Mouse (Mus musculus): ENCODE measurements around the gene Usp28. TPM values are rescaled to one million over a fixed set of nuclear protein-coding genes. Genes with fewer than 3 reads are reported as not detected.
"Not testable (repeated sequence)": the region's sequence is repeated elsewhere in the genome, so short reads cannot be mapped to it uniquely, and the experiment has no call there.

The Usp28 gene
- polyA plus RNA-seq, 1 experiment, result 7.7 TPM

DNA sequence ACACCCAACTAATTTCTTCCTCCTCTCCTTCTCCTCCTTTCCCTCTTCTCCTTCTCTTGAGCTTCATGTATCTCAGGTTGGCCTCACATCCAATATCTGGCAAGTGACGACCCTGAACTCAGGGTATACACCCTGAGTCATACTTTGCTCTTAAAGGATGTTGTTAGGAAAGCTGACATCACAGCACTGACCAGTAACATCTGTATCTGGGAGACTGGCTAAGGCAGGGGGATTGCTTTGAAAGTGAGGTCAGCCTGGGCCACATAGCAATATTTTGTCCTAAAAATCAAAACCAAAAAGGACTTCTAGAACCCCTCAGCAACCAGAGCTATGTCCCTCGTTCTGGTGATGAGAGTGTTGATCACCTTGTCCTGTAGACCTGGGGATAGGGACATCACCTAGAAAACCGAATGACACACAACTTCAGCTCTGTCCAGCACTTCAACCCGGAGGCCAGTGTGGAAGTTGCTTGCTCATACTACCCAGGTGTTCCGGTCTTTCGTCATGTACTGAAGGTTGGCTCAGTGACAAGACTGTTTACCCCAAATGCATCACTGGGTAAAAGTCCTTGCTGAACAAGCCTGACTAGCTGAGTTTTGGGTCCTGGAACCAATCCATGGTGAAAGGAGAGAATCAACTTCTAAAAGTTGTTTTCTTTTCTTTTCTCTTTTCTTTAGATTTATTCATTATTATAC is 8.4 kb upstream of the Usp28 start:
- no peak overlapping the region for H3K27ac ChIP-seq (ENCODE audit: insufficient read depth, low read depth, low read length)
- WGBS, result 69% methylated on average over 6 of the region's 6 CpGs
- peaks cover 14% of the 10 kb centered on the region; the same call in 1 of the 2 replicates for H3K4me1 ChIP-seq (ENCODE audit: control insufficient read depth, insufficient read depth, insufficient read length, low read length)
- no peaks in the 10 kb centered on the region for H3K36me3 ChIP-seq (ENCODE audit: control insufficient read depth, insufficient read depth, low read length)
- H3K27me3 ChIP-seq (ENCODE audit: control insufficient read depth, insufficient read depth, low read length), result no peaks in the 10 kb centered on the region
- no peak overlapping the region for H3K4me3 ChIP-seq (ENCODE audit: low read depth, low read length)
- no peak for TF ChIP-seq CTCF (IDR thresholded peaks at IDR 0.05; ENCODE audit: extremely low read depth, insufficient read length, insufficient replicate concordance, low read depth, low read length)
- TF ChIP-seq POLR2A (IDR thresholded peaks at IDR 0.05; ENCODE audit: low read depth, low read length), result no peak

DNA sequence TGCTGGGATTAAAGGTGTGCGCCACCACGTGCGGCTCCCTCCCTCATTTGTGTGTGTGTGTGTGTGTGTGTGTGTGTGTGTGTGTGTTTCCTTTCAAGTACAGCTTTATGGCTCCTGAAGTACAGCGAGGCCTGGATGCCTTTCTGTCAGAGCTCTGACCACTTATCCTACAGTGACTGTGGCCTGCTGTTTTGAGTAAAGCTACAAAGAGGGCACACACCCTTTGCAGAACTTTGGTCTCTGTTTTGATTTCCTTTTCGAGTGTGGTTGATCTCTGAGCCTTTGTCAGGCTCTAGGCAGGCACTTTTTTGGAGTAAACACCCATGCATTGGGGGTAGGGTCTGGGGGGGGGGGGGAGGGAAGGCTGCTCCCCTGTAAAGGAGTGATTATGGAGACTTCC is 4.8 kb upstream of the Usp28 start:
- 33% methylated on average over 5 of the region's 5 CpGs for WGBS

DNA sequence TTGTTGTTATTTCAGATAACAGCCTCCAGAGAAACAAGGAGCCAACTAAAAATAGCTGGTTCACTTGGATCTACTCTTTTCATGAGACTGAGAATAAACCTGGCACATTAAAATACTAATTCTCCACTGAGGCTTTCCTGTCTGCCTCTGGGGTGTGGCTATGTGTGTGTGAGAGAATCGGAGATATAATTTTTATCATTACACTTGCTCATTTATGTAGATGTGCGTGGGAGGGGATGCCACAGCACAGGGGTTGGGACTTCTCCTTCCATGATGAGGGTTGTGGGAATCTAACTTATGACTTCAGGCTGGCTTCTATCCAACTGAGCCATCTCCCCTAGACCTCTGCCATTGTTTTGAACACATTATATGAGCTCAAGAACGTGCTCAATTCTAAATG is 4.4 kb upstream of the Usp28 start:
- WGBS, result 62% methylated on average over 3 of the region's 3 CpGs
- Histone ChIP-seq H3K36me3 (ENCODE audit: control insufficient read depth, insufficient read depth, low read length) (no peaks in the 10 kb centered on the region), H3K4me3 (ENCODE audit: low read depth, low read length) (no peak overlapping the region), H3K27me3 (ENCODE audit: control insufficient read depth, insufficient read depth, low read length) (no peaks in the 10 kb centered on the region), H3K4me1 (ENCODE audit: control insufficient read depth, insufficient read depth, insufficient read length, low read length) (peaks cover 20% of the 10 kb centered on the region; the same call in 1 of the 2 replicates), H3K27ac (ENCODE audit: insufficient read depth, low read depth, low read length) (no peak overlapping the region)
- TF ChIP-seq CTCF (IDR thresholded peaks at IDR 0.05; ENCODE audit: extremely low read depth, insufficient read length, insufficient replicate concordance, low read depth, low read length), result no peak
- TF ChIP-seq POLR2A (IDR thresholded peaks at IDR 0.05; ENCODE audit: low read depth, low read length), result no peak

More for the DNA sequence above, 4.8 kb upstream of the Usp28 start:
- H3K27me3 ChIP-seq (ENCODE audit: control insufficient read depth, insufficient read depth, low read length), result no peaks in the 10 kb centered on the region
- no peak overlapping the region for H3K4me3 ChIP-seq (ENCODE audit: low read depth, low read length)
- peaks cover 20% of the 10 kb centered on the region; the same call in 1 of the 2 replicates for H3K4me1 ChIP-seq (ENCODE audit: control insufficient read depth, insufficient read depth, insufficient read length, low read length)
- H3K27ac ChIP-seq (ENCODE audit: insufficient read depth, low read depth, low read length), result peak overlapping the region; percentile 50; the same call in 1 of the 2 replicates
- H3K36me3 ChIP-seq (ENCODE audit: control insufficient read depth, insufficient read depth, low read length), result no peaks in the 10 kb centered on the region
- TF ChIP-seq CTCF (IDR thresholded peaks at IDR 0.05; ENCODE audit: extremely low read depth, insufficient read length, insufficient replicate concordance, low read depth, low read length), result no peak
- no peak for TF ChIP-seq POLR2A (IDR thresholded peaks at IDR 0.05; ENCODE audit: low read depth, low read length)

DNA sequence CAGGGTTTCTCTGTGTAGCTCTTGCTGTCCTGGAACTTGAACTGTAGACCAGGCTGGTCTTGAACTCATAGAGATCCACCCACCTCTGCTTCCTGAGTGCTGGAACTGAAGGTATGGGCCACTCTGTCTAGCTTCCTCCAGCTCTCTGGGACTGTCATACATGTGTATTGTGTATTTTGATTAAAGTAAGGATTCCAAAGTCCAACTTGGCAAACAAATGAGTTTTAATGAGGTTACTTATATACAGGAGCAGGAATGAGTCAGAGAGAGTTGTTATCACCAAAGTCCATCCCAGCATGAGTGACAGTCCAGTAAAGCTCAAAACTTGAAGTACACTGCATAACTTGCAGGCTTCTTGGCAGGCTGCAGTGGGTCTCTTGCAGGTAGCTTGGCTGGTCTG is 3.3 kb upstream of the Usp28 start:
- peak overlapping the region; percentile 95 for H3K27ac ChIP-seq (ENCODE audit: insufficient read depth, low read depth, low read length)
- TF ChIP-seq POLR2A (IDR thresholded peaks at IDR 0.05; ENCODE audit: low read depth, low read length) (no peak), CTCF (IDR thresholded peaks at IDR 0.05; ENCODE audit: extremely low read depth, insufficient read length, insufficient replicate concordance, low read depth, low read length) (no peak)
- H3K4me3 ChIP-seq (ENCODE audit: low read depth, low read length), result no peak overlapping the region
- H3K27me3 ChIP-seq (ENCODE audit: control insufficient read depth, insufficient read depth, low read length), result no peaks in the 10 kb centered on the region
- no peaks in the 10 kb centered on the region for H3K36me3 ChIP-seq (ENCODE audit: control insufficient read depth, insufficient read depth, low read length)
- peaks cover 21% of the 10 kb centered on the region; the same call in 1 of the 2 replicates for H3K4me1 ChIP-seq (ENCODE audit: control insufficient read depth, insufficient read depth, insufficient read length, low read length)

DNA sequence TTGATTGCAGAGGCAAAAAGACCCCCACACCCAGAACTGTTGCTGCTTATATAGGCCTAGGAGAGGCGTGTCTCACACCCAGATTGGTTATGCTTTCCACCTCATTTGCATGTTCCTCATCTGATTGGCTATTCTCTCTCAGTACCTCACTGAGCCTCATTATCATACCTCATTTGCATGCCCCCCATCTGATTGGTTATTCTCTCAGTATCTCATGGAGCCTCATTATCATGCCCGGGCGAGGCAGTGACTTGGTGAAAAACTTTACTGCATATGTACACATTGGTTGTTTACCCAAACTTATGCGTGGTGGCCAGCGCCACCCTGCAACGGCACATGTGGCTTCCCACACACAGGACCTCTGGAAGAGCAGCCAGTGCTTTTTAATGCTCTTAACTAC is 1.4 kb upstream of the Usp28 start:
- WGBS, result 84% methylated on average over 6 of the region's 6 CpGs

DNA sequence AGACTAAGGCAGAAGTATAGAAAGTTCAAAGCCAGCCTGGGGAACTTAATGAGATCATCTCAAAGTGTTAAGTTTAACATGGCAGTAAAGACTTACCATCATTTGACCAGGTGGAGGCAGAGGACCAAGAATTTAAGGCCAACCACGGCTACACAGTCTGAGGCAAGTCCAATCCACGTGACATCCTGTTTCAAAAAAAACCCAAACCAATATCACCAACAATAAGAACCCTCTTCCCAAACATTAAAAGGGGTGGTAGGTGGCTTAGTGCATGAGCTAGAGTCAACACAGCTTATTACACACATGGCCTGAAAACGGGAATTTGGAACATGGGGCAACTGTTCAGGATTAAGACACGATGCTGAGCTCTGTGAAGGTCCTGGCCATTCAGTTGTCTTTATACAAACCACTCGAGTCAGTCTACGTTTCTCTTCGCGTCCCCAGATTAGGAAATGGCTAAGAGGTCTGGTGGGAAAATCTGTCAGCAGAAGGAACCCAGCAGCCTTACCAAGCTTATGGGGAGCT is 793 bp upstream of the Usp28 start:
- H3K4me3 ChIP-seq (ENCODE audit: low read depth, low read length), result peak overlapping the region; percentile 68
- peaks cover 22% of the 10 kb centered on the region; the same call in 1 of the 2 replicates for H3K4me1 ChIP-seq (ENCODE audit: control insufficient read depth, insufficient read depth, insufficient read length, low read length)
- 11% methylated on average over 8 of the region's 8 CpGs for WGBS
- H3K27ac ChIP-seq (ENCODE audit: insufficient read depth, low read depth, low read length), result peak overlapping the region; percentile 84
- H3K36me3 ChIP-seq (ENCODE audit: control insufficient read depth, insufficient read depth, low read length), result no peaks in the 10 kb centered on the region
- no peak for TF ChIP-seq CTCF (IDR thresholded peaks at IDR 0.05; ENCODE audit: extremely low read depth, insufficient read length, insufficient replicate concordance, low read depth, low read length)
- TF ChIP-seq POLR2A (IDR thresholded peaks at IDR 0.05; ENCODE audit: low read depth, low read length), result no peak
- no peaks in the 10 kb centered on the region for H3K27me3 ChIP-seq (ENCODE audit: control insufficient read depth, insufficient read depth, low read length)

More for the DNA sequence above, 1.4 kb upstream of the Usp28 start:
- not testable (repeated sequence) for H3K27me3 ChIP-seq (ENCODE audit: control insufficient read depth, insufficient read depth, low read length); H3K27ac ChIP-seq (ENCODE audit: insufficient read depth, low read depth, low read length); H3K36me3 ChIP-seq (ENCODE audit: control insufficient read depth, insufficient read depth, low read length); H3K4me3 ChIP-seq (ENCODE audit: low read depth, low read length)
- H3K4me1 ChIP-seq (ENCODE audit: control insufficient read depth, insufficient read depth, insufficient read length, low read length), result peaks cover 22% of the 10 kb centered on the region; the same call in 1 of the 2 replicates

DNA sequence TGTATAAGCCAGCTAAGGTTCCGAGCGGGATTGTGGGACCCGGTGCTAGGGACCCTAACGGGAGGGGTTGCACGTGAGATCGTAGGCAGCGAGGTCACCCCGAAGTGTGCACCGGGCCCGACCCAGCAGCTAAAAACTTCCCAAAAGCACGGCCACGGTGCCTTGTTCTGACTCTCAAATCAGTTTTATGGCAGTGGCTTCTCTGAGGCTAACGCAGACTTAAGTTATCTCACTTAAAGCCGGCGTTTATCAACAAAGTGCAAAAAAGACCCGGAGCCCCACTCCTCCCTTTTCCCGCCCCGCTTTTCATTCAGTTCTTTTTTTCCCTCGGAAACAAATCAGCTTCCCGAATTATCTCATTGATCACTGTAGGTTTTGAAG is 523 bp downstream of the Usp28 start:
- no peaks in the 10 kb centered on the region for H3K36me3 ChIP-seq (ENCODE audit: control insufficient read depth, insufficient read depth, low read length)
- no peaks in the 10 kb centered on the region for H3K27me3 ChIP-seq (ENCODE audit: control insufficient read depth, insufficient read depth, low read length)
- H3K27ac ChIP-seq (ENCODE audit: insufficient read depth, low read depth, low read length), result peak overlapping the region; percentile 6; the same call in 1 of the 2 replicates
- no peak for TF ChIP-seq CTCF (IDR thresholded peaks at IDR 0.05; ENCODE audit: extremely low read depth, insufficient read length, insufficient replicate concordance, low read depth, low read length)
- TF ChIP-seq POLR2A (IDR thresholded peaks at IDR 0.05; ENCODE audit: low read depth, low read length), result no peak
- WGBS, result under 1% methylated on average over 20 of the region's 20 CpGs
- H3K4me3 ChIP-seq (ENCODE audit: low read depth, low read length), result peak overlapping the region; percentile 87
- peaks cover 18% of the 10 kb centered on the region; the same call in 1 of the 2 replicates for H3K4me1 ChIP-seq (ENCODE audit: control insufficient read depth, insufficient read depth, insufficient read length, low read length)
